Mouse (Mus musculus) lung, embryonic 15.5 days (tissue): ENCODE measurements around the gene Myo9b. TPM values are rescaled to one million over a fixed set of nuclear protein-coding genes. Genes with fewer than 3 reads are reported as not detected.
A peak's percentile ranks its signal among the peaks of the same experiment; 100 is the strongest.

Experiments
- ATAC-seq: fragments of 200-750 bp; cut with Nextera tagmentation; 2 replicates; pipeline ENCODE4 v1.8.0; 2017; ENCODE audit warnings: moderate number of reproducible peaks, borderline replicate concordance; ENCODE audit not compliant: low FRiP score, low TSS enrichment; ENCODE audit errors: extremely low read depth
- H3K27ac ChIP-seq: fragments of 300-500 bp; sonication (generic); 2 replicates; pipeline ENCODE4 v1.5.1; 2015; ENCODE audit warnings: moderate library complexity, mild to moderate bottlenecking, inconsistent platforms
- H3K27me3 ChIP-seq: fragments of 300-500 bp; sonication (generic); 2 replicates; pipeline ENCODE4 v1.6.1; 2015; ENCODE audit warnings: inconsistent platforms
- H3K36me3 ChIP-seq: fragments of 300-500 bp; sonication (generic); 2 replicates; pipeline ENCODE4 v1.6.1; 2015; ENCODE audit warnings: inconsistent platforms
- H3K4me1 ChIP-seq: fragments of 300-500 bp; sonication (generic); 2 replicates; pipeline ENCODE4 v1.6.1; 2015; ENCODE audit warnings: inconsistent platforms
- H3K4me2 ChIP-seq: fragments of 300-500 bp; sonication (generic); 2 replicates; pipeline ENCODE4 v1.6.1; 2015; ENCODE audit warnings: inconsistent platforms, mild to moderate bottlenecking, moderate library complexity
- H3K4me3 ChIP-seq: fragments of 300-500 bp; sonication (generic); 2 replicates; pipeline ENCODE4 v1.5.1; 2015; ENCODE audit warnings: mild to moderate bottlenecking, inconsistent platforms
- H3K9ac ChIP-seq: fragments of 300-500 bp; sonication (generic); 2 replicates; pipeline ENCODE4 v1.6.1; 2015; ENCODE audit warnings: inconsistent platforms
- H3K9me3 ChIP-seq: fragments of 300-500 bp; sonication (generic); 2 replicates; pipeline ENCODE4 v1.6.1; 2016; ENCODE audit warnings: inconsistent platforms
- WGBS: fragments of 180-500 bp; shearing (Covaris S2); methylation state at CpG from one replicate; pipeline ENCODE4 v1.1.7; 2015; 5-methylcytosine and 5-hydroxymethylcytosine counted together
- polyA plus RNA-seq: library from polyadenylated mRNA; unstranded; fragments of >200 nt; fragmentation: Nextera tagmentation; extraction: Ambion mirVana; gene quantifications from 2 replicates; pipeline ENCODE4 v1.2.1, GENCODE M21; 2015

Gene Myo9b
- polyA plus RNA-seq, 1 experiment from 2014 or later, result 18.5 TPM

- Histone ChIP-seq H3K9ac (peak within 1 kb of the TSS; percentile 80), H3K27ac (peak within 1 kb of the TSS; percentile 76)
- WGBS, result 15% methylated on average over 33 of the region's 33 CpGs
Observed at GRCm38 (mm10) chr8:71405401-71406098, 133.0 kb downstream of the Myo9b start, which contains the start of gene Ankle1. Ankle1 (plus strand) TSS chr8:71406010.

GRCm38 (mm10) chr8:71406099-71407015 is 133.8 kb downstream of the Myo9b start:
- H3K4me2 ChIP-seq, result peak overlapping the region; percentile 97
- H3K27ac ChIP-seq, result peak overlapping the region; percentile 76
- peak; percentile 87 for ATAC-seq
- WGBS, result under 1% methylated on average over 55 of the region's 55 CpGs
- H3K9ac ChIP-seq, result peak overlapping the region; percentile 80
- no peaks in the 10 kb centered on the region for H3K27me3 ChIP-seq
- no peaks in the 10 kb centered on the region for H3K9me3 ChIP-seq
- H3K36me3 ChIP-seq, result peaks cover 26% of the 10 kb centered on the region
- H3K4me3 ChIP-seq, result peak overlapping the region; percentile 88
- peaks cover 28% of the 10 kb centered on the region for H3K4me1 ChIP-seq

More at GRCm38 (mm10) chr8:71405401-71406098, 133.0 kb downstream of the Myo9b start, which contains the start of gene Ankle1:
- peak; percentile 92 for ATAC-seq
- H3K4me2 ChIP-seq, result peak within 1 kb of the TSS; percentile 97
- H3K4me3 ChIP-seq, result peak within 1 kb of the TSS; percentile 88
- H3K27me3 ChIP-seq, result no peaks in the 10 kb centered on the region
- H3K4me1 ChIP-seq, result peaks cover 28% of the 10 kb centered on the region
- no peaks in the 10 kb centered on the region for H3K9me3 ChIP-seq
- peaks cover 30% of the 10 kb centered on the region for H3K36me3 ChIP-seq

GRCm38 (mm10) chr8:71407441-71407840 is 134.9 kb downstream of the Myo9b start:
- no peak for ATAC-seq

GRCm38 (mm10) chr8:71408231-71408630 is 135.7 kb downstream of the Myo9b start:
- H3K27me3 ChIP-seq, result no peaks in the 10 kb centered on the region
- peaks cover 28% of the 10 kb centered on the region for H3K4me1 ChIP-seq
- WGBS, result 94% methylated on average over 4 of the region's 4 CpGs
- no peak overlapping the region for H3K27ac ChIP-seq
- H3K36me3 ChIP-seq, result peaks cover 26% of the 10 kb centered on the region
- no peak overlapping the region for H3K4me3 ChIP-seq
- ATAC-seq, result no peak
- no peak overlapping the region for H3K9ac ChIP-seq
- H3K9me3 ChIP-seq, result no peaks in the 10 kb centered on the region
- no peak overlapping the region for H3K4me2 ChIP-seq

More at GRCm38 (mm10) chr8:71407441-71407840, 134.9 kb downstream of the Myo9b start:
- Histone ChIP-seq H3K27ac (no peak overlapping the region), H3K4me3 (no peak overlapping the region), H3K4me1 (peaks cover 28% of the 10 kb centered on the region), H3K9me3 (no peaks in the 10 kb centered on the region), H3K36me3 (peaks cover 26% of the 10 kb centered on the region), H3K9ac (no peak overlapping the region), H3K27me3 (no peaks in the 10 kb centered on the region), H3K4me2 (peak overlapping the region; percentile 97)
- 92% methylated on average over 14 of the region's 14 CpGs for WGBS

Other genes starting within 250 kb of the Myo9b start
- gene Haus8, start 220 bp downstream of the Myo9b start, polyA plus RNA-seq, result 57.7 and 68.7 TPM in 2 replicates
- gene Use1, start 94.1 kb downstream of the Myo9b start, polyA plus RNA-seq, result 85.0 and 87.0 TPM in 2 replicates
- 7.0 and 7.2 TPM in 2 replicates for gene Ocel1, start 98.6 kb downstream of the Myo9b start, polyA plus RNA-seq
- 76.6 and 80.4 TPM in 2 replicates for gene Nr2f6, start 109.2 kb downstream of the Myo9b start, polyA plus RNA-seq
- 28.2 and 30.7 TPM in 2 replicates for gene Ushbp1, start 123.1 kb downstream of the Myo9b start, polyA plus RNA-seq
- gene Babam1, start 124.1 kb downstream of the Myo9b start, polyA plus RNA-seq, result 109 and 112 TPM in 2 replicates
- 42.6 and 46.7 TPM in 2 replicates for gene Ankle1, start 133.3 kb downstream of the Myo9b start, polyA plus RNA-seq
- gene Abhd8, start 190.9 kb downstream of the Myo9b start, polyA plus RNA-seq, result 51.3 and 56.0 TPM in 2 replicates
- 130 and 147 TPM in 2 replicates for gene Mrpl34, start 192.2 kb downstream of the Myo9b start, polyA plus RNA-seq
- 104 TPM in 2 replicates for gene Dda1, start 196.5 kb downstream of the Myo9b start, polyA plus RNA-seq
- 1.6 and 1.9 TPM in 2 replicates for gene Ano8, start 213.2 kb downstream of the Myo9b start, polyA plus RNA-seq
- gene Gtpbp3, start 215.4 kb downstream of the Myo9b start, polyA plus RNA-seq, result 16.3 and 19.1 TPM in 2 replicates
- gene Plvap, start 239.0 kb downstream of the Myo9b start, polyA plus RNA-seq, result 146 and 147 TPM in 2 replicates